Mouse (Mus musculus) ovary, postnatal 10 days (tissue): Measurements from ENCODE around the gene Gramd1a.

ENCODE experiments used
- DNase-seq: peaks from one replicate; pipeline ENCODE4 v3.0.0; 2022; ENCODE audit warnings: low spot score

The Gramd1a gene

GRCm38 (mm10) chr7:31151301-31152241 is 4.1 kb downstream of the Gramd1a start:
- peak; percentile 56 for DNase-seq

GRCm38 (mm10) chr7:31150566-31151300 is 5.0 kb downstream of the Gramd1a start:
- peak; percentile 82 for DNase-seq

GRCm38 (mm10) chr7:31149751-31150565 is 5.7 kb downstream of the Gramd1a start:
- DNase-seq = no peak

- DNase-seq = no peak
Observed at GRCm38 (mm10) chr7:31149271-31149670, 6.4 kb downstream of the Gramd1a start.

- no peak for DNase-seq
Observed at GRCm38 (mm10) chr7:31148756-31149155, 6.9 kb downstream of the Gramd1a start.

- DNase-seq = no peak
Observed at GRCm38 (mm10) chr7:31148086-31148485, 7.6 kb downstream of the Gramd1a start.

GRCm38 (mm10) chr7:31145596-31146160 is 10.0 kb downstream of the Gramd1a start:
- DNase-seq = no peak

- no peak for DNase-seq
Observed at GRCm38 (mm10) chr7:31144886-31145285, 10.8 kb downstream of the Gramd1a start.

GRCm38 (mm10) chr7:31140941-31141340 is 14.8 kb downstream of the Gramd1a start:
- no peak for DNase-seq

GRCm38 (mm10) chr7:31140302-31140701 is 15.4 kb downstream of the Gramd1a start:
- DNase-seq = no peak

GRCm38 (mm10) chr7:31139765-31140164 is 15.9 kb downstream of the Gramd1a start:
- no peak for DNase-seq

GRCm38 (mm10) chr7:31135717-31136116 is 20.0 kb downstream of the Gramd1a start:
- DNase-seq = no peak

- DNase-seq = no peak
Observed at GRCm38 (mm10) chr7:31131866-31132265, 23.8 kb downstream of the Gramd1a start.

GRCm38 (mm10) chr7:31130841-31131240 is 24.9 kb downstream of the Gramd1a start:
- no peak for DNase-seq

GRCm38 (mm10) chr7:31130197-31130596 is 25.5 kb downstream of the Gramd1a start:
- no peak for DNase-seq

- no peak for DNase-seq
Observed at GRCm38 (mm10) chr7:31128157-31128705, 27.5 kb downstream of the Gramd1a start.

- DNase-seq = no peak
Observed at GRCm38 (mm10) chr7:31126851-31127724, 28.6 kb downstream of the Gramd1a start, which contains the start of gene Scn1b. Gene Scn1b, minus strand, starts transcription at chr7:31127003.

- no peak for DNase-seq
Observed at GRCm38 (mm10) chr7:31126211-31126751, 29.4 kb downstream of the Gramd1a start.

GRCm38 (mm10) chr7:31125116-31125515 is 30.6 kb downstream of the Gramd1a start:
- no peak for DNase-seq

- DNase-seq = no peak
Observed at GRCm38 (mm10) chr7:31124381-31124780, 31.3 kb downstream of the Gramd1a start.
